Mouse (Mus musculus): Measurements from ENCODE around the gene Gm17728. TPM values are rescaled to one million over a fixed set of nuclear protein-coding genes. Genes with fewer than 3 reads are reported as not detected.
"Not testable (repeated sequence)": the region's sequence is repeated elsewhere in the genome, so short reads cannot be mapped to it uniquely, and the experiment has no call there.

Gm17728 gene
- not detected in 2 replicates for polyA plus RNA-seq (2014; fragmentation: Nextera tagmentation; extraction: Ambion mirVana)

DNA sequence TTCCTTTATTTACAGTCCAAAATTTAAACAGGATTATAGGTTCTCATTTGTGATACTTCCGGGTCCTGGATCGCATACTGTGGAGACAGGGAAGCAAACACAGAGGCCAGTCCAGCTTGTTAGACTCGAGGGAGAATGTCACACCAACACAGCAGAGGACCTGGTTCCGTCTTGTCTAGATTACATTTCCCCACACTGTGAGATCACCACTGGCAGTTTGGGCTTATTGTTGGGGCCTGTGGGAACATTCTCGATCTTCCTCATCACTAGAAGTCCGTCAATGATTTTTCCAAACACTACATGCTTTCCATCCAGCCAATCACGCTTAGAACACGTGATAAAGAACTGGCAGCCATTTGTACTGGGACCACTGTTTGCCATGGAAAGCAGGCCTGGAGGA is at the start of gene Gm17728:
Gene Gm17728 (plus strand): TSS at position 301 of the 400 bp plus-strand sequence.
- not testable (repeated sequence) for H3K27me3 ChIP-seq (ENCODE audit: control insufficient read depth, insufficient read depth, low read length); H3K4me3 ChIP-seq (ENCODE audit: low read depth, low read length); ATAC-seq (replicated peaks; ENCODE audit: insufficient number of reproducible peaks, low FRiP score, low TSS enrichment); H3K4me1 ChIP-seq (ENCODE audit: control insufficient read depth, insufficient read depth, low read length); H3K9ac ChIP-seq (ENCODE audit: low read depth, low read length); H3K36me3 ChIP-seq (ENCODE audit: control insufficient read depth, insufficient read depth, low read length); H3K9me3 ChIP-seq (replicated peaks; ENCODE audit: control insufficient read depth, low read length); H3K27ac ChIP-seq (ENCODE audit: low read depth, low read length); H3K4me2 ChIP-seq
- WGBS (ENCODE audit: insufficient replicate concordance): 79% methylated on average over 8 of the region's 8 CpGs

DNA sequence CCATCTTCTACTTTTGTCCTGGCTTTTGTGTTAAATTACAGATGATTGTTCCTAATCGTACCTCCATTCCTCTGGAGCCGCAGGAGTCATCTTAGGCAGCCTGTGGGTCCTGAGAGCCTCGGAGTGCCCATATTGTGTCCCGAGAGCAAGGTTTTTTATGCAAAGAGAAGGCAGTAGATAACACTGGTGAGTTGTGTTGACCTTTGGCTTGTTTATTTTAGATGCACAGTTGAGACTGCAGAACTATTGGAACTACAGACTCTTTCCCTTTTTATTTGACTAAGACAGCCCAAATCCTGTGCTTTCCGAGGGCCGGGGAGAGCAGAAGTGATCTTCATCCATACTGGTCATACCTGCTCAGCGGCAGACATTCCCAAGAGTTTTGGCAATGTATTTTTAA is 24.4 kb upstream of the Gm17728 start:
- Histone ChIP-seq H3K4me2 (no peak overlapping the region), H3K4me3 (ENCODE audit: low read depth, low read length) (no peak overlapping the region), H3K9me3 (replicated peaks; ENCODE audit: control insufficient read depth, low read length) (no peaks in the 10 kb centered on the region), H3K9ac (ENCODE audit: low read depth, low read length) (no peak overlapping the region), H3K4me1 (ENCODE audit: control insufficient read depth, insufficient read depth, low read length) (no peaks in the 10 kb centered on the region), H3K27ac (ENCODE audit: low read depth, low read length) (no peak overlapping the region), H3K36me3 (ENCODE audit: control insufficient read depth, insufficient read depth, low read length) (no peaks in the 10 kb centered on the region), H3K27me3 (ENCODE audit: control insufficient read depth, insufficient read depth, low read length) (no peaks in the 10 kb centered on the region)
- ATAC-seq (replicated peaks; ENCODE audit: insufficient number of reproducible peaks, low FRiP score, low TSS enrichment): no peak
- 69% methylated on average over 7 of the region's 7 CpGs for WGBS (ENCODE audit: insufficient replicate concordance)

GRCm38 (mm10) chr17:9398551-9398950 is 23.3 kb upstream of the Gm17728 start:
- 40% methylated on average over 4 of the region's 4 CpGs for WGBS (ENCODE audit: insufficient replicate concordance)
- no peak for ATAC-seq (replicated peaks; ENCODE audit: insufficient number of reproducible peaks, low FRiP score, low TSS enrichment)
- Histone ChIP-seq H3K9me3 (replicated peaks; ENCODE audit: control insufficient read depth, low read length) (no peaks in the 10 kb centered on the region), H3K9ac (ENCODE audit: low read depth, low read length) (no peak overlapping the region), H3K4me1 (ENCODE audit: control insufficient read depth, insufficient read depth, low read length) (no peaks in the 10 kb centered on the region), H3K4me2 (no peak overlapping the region), H3K27ac (ENCODE audit: low read depth, low read length) (no peak overlapping the region), H3K27me3 (ENCODE audit: control insufficient read depth, insufficient read depth, low read length) (no peaks in the 10 kb centered on the region), H3K4me3 (ENCODE audit: low read depth, low read length) (no peak overlapping the region), H3K36me3 (ENCODE audit: control insufficient read depth, insufficient read depth, low read length) (no peaks in the 10 kb centered on the region)

- Histone ChIP-seq H3K9me3 (replicated peaks; ENCODE audit: control insufficient read depth, low read length) (no peaks in the 10 kb centered on the region), H3K27ac (ENCODE audit: low read depth, low read length) (no peak overlapping the region), H3K4me1 (ENCODE audit: control insufficient read depth, insufficient read depth, low read length) (0 out of 2 replicates have a peak, but pooled peaks cover 3% of the 10 kb centered on the region), H3K4me3 (ENCODE audit: low read depth, low read length) (no peak overlapping the region), H3K4me2 (no peak overlapping the region), H3K36me3 (ENCODE audit: control insufficient read depth, insufficient read depth, low read length) (no peaks in the 10 kb centered on the region), H3K9ac (ENCODE audit: low read depth, low read length) (no peak overlapping the region), H3K27me3 (ENCODE audit: control insufficient read depth, insufficient read depth, low read length) (no peaks in the 10 kb centered on the region)
- 84% methylated on average over 3 of the region's 3 CpGs for WGBS (ENCODE audit: insufficient replicate concordance)
- ATAC-seq (replicated peaks; ENCODE audit: insufficient number of reproducible peaks, low FRiP score, low TSS enrichment): no peak
Measured at GRCm38 (mm10) chr17:9403991-9404390, 17.9 kb upstream of the Gm17728 start.

- no peak for ATAC-seq (replicated peaks; ENCODE audit: insufficient number of reproducible peaks, low FRiP score, low TSS enrichment)
- no peaks in the 10 kb centered on the region for H3K9me3 ChIP-seq (replicated peaks; ENCODE audit: control insufficient read depth, low read length)
- H3K4me2 ChIP-seq: peak overlapping the region; percentile 33
- no peaks in the 10 kb centered on the region for H3K27me3 ChIP-seq (ENCODE audit: control insufficient read depth, insufficient read depth, low read length)
- H3K9ac ChIP-seq (ENCODE audit: low read depth, low read length): no peak overlapping the region
- H3K4me1 ChIP-seq (ENCODE audit: control insufficient read depth, insufficient read depth, low read length): 0 out of 2 replicates have a peak, but pooled peaks cover 3% of the 10 kb centered on the region
- no peak overlapping the region for H3K4me3 ChIP-seq (ENCODE audit: low read depth, low read length)
- WGBS (ENCODE audit: insufficient replicate concordance): 44% methylated on average over 6 of the region's 6 CpGs
- no peak overlapping the region for H3K27ac ChIP-seq (ENCODE audit: low read depth, low read length)
- no peaks in the 10 kb centered on the region for H3K36me3 ChIP-seq (ENCODE audit: control insufficient read depth, insufficient read depth, low read length)
Measured at GRCm38 (mm10) chr17:9407640-9408039, 14.2 kb upstream of the Gm17728 start.

- 76% methylated on average over 2 of the region's 2 CpGs for WGBS (ENCODE audit: insufficient replicate concordance)
Measured at GRCm38 (mm10) chr17:9419016-9419415, 2.8 kb upstream of the Gm17728 start.

DNA sequence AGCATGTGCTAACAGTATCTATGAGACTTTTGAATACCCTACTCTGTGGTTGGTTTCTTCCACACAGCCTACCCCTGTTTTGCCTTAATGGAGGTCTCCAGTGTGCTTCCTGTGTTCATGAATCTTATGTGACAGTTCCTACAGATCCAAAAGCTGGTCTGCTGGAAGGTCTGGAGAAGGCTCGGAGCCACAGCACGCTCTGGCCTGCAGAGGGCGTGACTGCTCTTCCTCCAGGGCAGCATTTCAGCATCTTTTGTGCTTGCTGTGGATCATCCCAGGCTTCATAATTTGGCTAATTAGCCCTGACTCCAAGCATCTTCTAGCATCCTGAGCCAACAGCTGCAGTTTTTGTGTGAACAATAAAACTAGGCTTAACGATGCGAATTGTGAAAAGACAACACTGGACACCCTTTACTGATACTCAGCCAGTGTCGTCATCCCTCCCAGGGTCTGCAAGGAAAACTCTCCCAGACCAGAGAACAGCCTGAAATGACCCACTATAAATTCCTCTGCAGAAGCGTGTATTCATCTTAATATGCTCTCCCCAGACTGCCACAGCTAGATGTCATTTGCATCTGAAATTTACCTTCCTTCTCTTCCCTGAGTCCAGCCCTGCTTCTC is 6.6 kb downstream of the Gm17728 start:
- Histone ChIP-seq H3K9me3 (replicated peaks; ENCODE audit: control insufficient read depth, low read length) (no peaks in the 10 kb centered on the region), H3K27me3 (ENCODE audit: control insufficient read depth, insufficient read depth, low read length) (no peaks in the 10 kb centered on the region), H3K9ac (ENCODE audit: low read depth, low read length) (no peak overlapping the region), H3K4me1 (ENCODE audit: control insufficient read depth, insufficient read depth, low read length) (no peaks in the 10 kb centered on the region), H3K36me3 (ENCODE audit: control insufficient read depth, insufficient read depth, low read length) (no peaks in the 10 kb centered on the region), H3K4me3 (ENCODE audit: low read depth, low read length) (no peak overlapping the region), H3K27ac (ENCODE audit: low read depth, low read length) (no peak overlapping the region), H3K4me2 (no peak overlapping the region)
- WGBS (ENCODE audit: insufficient replicate concordance): 75% methylated on average over 7 of the region's 7 CpGs
- ATAC-seq (replicated peaks; ENCODE audit: insufficient number of reproducible peaks, low FRiP score, low TSS enrichment): no peak

More at GRCm38 (mm10) chr17:9419016-9419415, 2.8 kb upstream of the Gm17728 start:
- Histone ChIP-seq H3K27me3 (ENCODE audit: control insufficient read depth, insufficient read depth, low read length) (no peaks in the 10 kb centered on the region), H3K4me3 (ENCODE audit: low read depth, low read length) (no peak overlapping the region), H3K9me3 (replicated peaks; ENCODE audit: control insufficient read depth, low read length) (no peaks in the 10 kb centered on the region; the same call in 1 of the 2 replicates), H3K4me1 (ENCODE audit: control insufficient read depth, insufficient read depth, low read length) (no peaks in the 10 kb centered on the region), H3K4me2 (no peak overlapping the region), H3K27ac (ENCODE audit: low read depth, low read length) (no peak overlapping the region), H3K36me3 (ENCODE audit: control insufficient read depth, insufficient read depth, low read length) (no peaks in the 10 kb centered on the region), H3K9ac (ENCODE audit: low read depth, low read length) (no peak overlapping the region)
- ATAC-seq (replicated peaks; ENCODE audit: insufficient number of reproducible peaks, low FRiP score, low TSS enrichment): no peak

DNA sequence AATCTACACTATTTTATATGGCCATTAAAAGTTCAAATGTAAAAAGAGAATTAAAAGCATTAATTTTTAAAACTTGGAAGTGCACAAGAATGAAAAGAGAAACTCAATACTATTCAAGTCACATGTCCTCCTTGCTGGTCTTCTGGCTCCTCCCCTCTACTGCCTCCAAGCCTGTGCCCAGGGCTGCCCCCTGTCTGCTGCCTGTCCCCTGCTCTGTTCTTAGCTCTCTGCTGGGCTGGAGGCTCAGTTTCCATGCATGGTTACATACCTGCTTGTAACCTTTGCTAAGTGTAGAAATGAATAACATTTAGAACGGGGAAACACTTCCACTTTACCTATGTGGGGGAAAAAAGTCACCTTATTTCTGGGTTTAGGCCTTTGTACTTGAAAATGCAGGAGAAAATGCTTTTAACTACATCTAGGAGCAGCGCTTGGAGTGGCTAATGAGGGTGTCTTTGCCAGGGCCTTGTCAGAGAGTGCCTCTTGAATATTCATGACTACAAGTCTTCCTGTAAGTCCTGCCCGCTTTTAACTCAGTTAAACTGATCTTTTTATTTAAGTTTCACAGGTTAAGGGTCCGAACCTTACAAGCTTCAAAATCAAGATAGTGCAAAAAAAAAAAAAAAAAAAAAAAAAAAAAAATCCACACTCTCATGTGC is 18.3 kb downstream of the Gm17728 start:
- WGBS (ENCODE audit: insufficient replicate concordance): 71% methylated on average over 4 of the region's 4 CpGs
- Histone ChIP-seq H3K9me3 (replicated peaks; ENCODE audit: control insufficient read depth, low read length) (no peaks in the 10 kb centered on the region), H3K4me1 (ENCODE audit: control insufficient read depth, insufficient read depth, low read length) (no peaks in the 10 kb centered on the region), H3K4me2 (no peak overlapping the region), H3K36me3 (ENCODE audit: control insufficient read depth, insufficient read depth, low read length) (no peaks in the 10 kb centered on the region), H3K27ac (ENCODE audit: low read depth, low read length) (no peak overlapping the region), H3K27me3 (ENCODE audit: control insufficient read depth, insufficient read depth, low read length) (no peaks in the 10 kb centered on the region), H3K9ac (ENCODE audit: low read depth, low read length) (no peak overlapping the region), H3K4me3 (ENCODE audit: low read depth, low read length) (no peak overlapping the region)
- ATAC-seq (replicated peaks; ENCODE audit: insufficient number of reproducible peaks, low FRiP score, low TSS enrichment): no peak

- H3K4me2 ChIP-seq: no peak overlapping the region
- H3K4me3 ChIP-seq (ENCODE audit: low read depth, low read length): no peak overlapping the region
- 70% methylated on average over 5 of the region's 5 CpGs for WGBS (ENCODE audit: insufficient replicate concordance)
Measured at GRCm38 (mm10) chr17:9456406-9456805, 34.5 kb downstream of the Gm17728 start.

More at GRCm38 (mm10) chr17:9456406-9456805, 34.5 kb downstream of the Gm17728 start:
- Histone ChIP-seq H3K27ac (ENCODE audit: low read depth, low read length) (no peak overlapping the region), H3K27me3 (ENCODE audit: control insufficient read depth, insufficient read depth, low read length) (no peaks in the 10 kb centered on the region), H3K9ac (ENCODE audit: low read depth, low read length) (no peak overlapping the region), H3K9me3 (replicated peaks; ENCODE audit: control insufficient read depth, low read length) (no peaks in the 10 kb centered on the region), H3K36me3 (ENCODE audit: control insufficient read depth, insufficient read depth, low read length) (no peaks in the 10 kb centered on the region), H3K4me1 (ENCODE audit: control insufficient read depth, insufficient read depth, low read length) (no peaks in the 10 kb centered on the region)
- ATAC-seq (replicated peaks; ENCODE audit: insufficient number of reproducible peaks, low FRiP score, low TSS enrichment): no peak
